Mouse (Mus musculus) neural tube, embryonic 11.5 days (tissue): ENCODE results near the gene Cdk12. TPM values are rescaled to one million over a fixed set of nuclear protein-coding genes. Genes with fewer than 3 reads are reported as not detected.
A peak's percentile ranks its signal among the peaks of the same experiment; 100 is the strongest.
"Not testable (repeated sequence)": the region's sequence is repeated elsewhere in the genome, so short reads cannot be mapped to it uniquely, and the experiment has no call there.

Source experiments
- ATAC-seq: fragments of 200-750 bp; cut with Nextera tagmentation; 2 replicates; pipeline ENCODE4 v1.8.0; 2017; ENCODE audit warnings: moderate number of reproducible peaks, mild to moderate bottlenecking, moderate TSS enrichment, moderate library complexity; ENCODE audit not compliant: insufficient read depth, low FRiP score, low TSS enrichment
- DNase-seq: peaks from one replicate; pipeline ENCODE4 v3.0.0-alpha.2; 2015; ENCODE audit warnings: low spot score
- H3K27ac ChIP-seq: fragments of 300-500 bp; sonication (generic); 2 replicates; pipeline ENCODE4 v1.5.1; 2014; ENCODE audit warnings: low read depth, mild to moderate bottlenecking, low read length
- H3K27me3 ChIP-seq: fragments of 300-500 bp; sonication (generic); 2 replicates; pipeline ENCODE4 v1.6.1; 2014; ENCODE audit warnings: mild to moderate bottlenecking, low read length, mixed read lengths; ENCODE audit not compliant: control insufficient read depth, insufficient read depth
- H3K36me3 ChIP-seq: fragments of 300-500 bp; sonication (generic); 2 replicates; pipeline ENCODE4 v1.6.1; 2014; ENCODE audit warnings: mild to moderate bottlenecking, low read length, moderate library complexity, mixed read lengths; ENCODE audit not compliant: control insufficient read depth, insufficient read depth
- H3K4me1 ChIP-seq: fragments of 300-500 bp; sonication (generic); 2 replicates; pipeline ENCODE4 v1.6.1; 2014; ENCODE audit warnings: low read length, mixed read lengths; ENCODE audit not compliant: control insufficient read depth, insufficient read depth
- H3K4me2 ChIP-seq: fragments of 300-500 bp; sonication (generic); 2 replicates; pipeline ENCODE4 v1.6.1; 2014; ENCODE audit warnings: low read depth, mild to moderate bottlenecking, moderate library complexity
- H3K4me3 ChIP-seq: fragments of 300-500 bp; sonication (generic); 2 replicates; pipeline ENCODE4 v1.5.1; 2014; ENCODE audit warnings: low read depth, low read length
- H3K9ac ChIP-seq: fragments of 300-500 bp; sonication (generic); 2 replicates; pipeline ENCODE4 v1.6.1; 2014; ENCODE audit warnings: mild to moderate bottlenecking, low read length
- H3K9me3 ChIP-seq: fragments of 300-500 bp; sonication (generic); 2 replicates; pipeline ENCODE4 v1.6.1; 2016; ENCODE audit warnings: low read length; ENCODE audit not compliant: control insufficient read depth
- WGBS: fragments of 180-500 bp; shearing (Covaris S2); extraction: QIAGEN DNeasy Blood & Tissue Kit; methylation state at CpG from one replicate; pipeline ENCODE4 v1.1.7; 2014; 5-methylcytosine and 5-hydroxymethylcytosine counted together
- polyA plus RNA-seq: library from polyadenylated mRNA; unstranded; fragments of >200 nt; fragmentation: Nextera tagmentation; extraction: Ambion mirVana; gene quantifications from 2 replicates; pipeline ENCODE4 v1.2.1, GENCODE M21; 2014

Cdk12 gene
- polyA plus RNA-seq, 1 experiment from 2014 or later: 13.1 TPM

DNA sequence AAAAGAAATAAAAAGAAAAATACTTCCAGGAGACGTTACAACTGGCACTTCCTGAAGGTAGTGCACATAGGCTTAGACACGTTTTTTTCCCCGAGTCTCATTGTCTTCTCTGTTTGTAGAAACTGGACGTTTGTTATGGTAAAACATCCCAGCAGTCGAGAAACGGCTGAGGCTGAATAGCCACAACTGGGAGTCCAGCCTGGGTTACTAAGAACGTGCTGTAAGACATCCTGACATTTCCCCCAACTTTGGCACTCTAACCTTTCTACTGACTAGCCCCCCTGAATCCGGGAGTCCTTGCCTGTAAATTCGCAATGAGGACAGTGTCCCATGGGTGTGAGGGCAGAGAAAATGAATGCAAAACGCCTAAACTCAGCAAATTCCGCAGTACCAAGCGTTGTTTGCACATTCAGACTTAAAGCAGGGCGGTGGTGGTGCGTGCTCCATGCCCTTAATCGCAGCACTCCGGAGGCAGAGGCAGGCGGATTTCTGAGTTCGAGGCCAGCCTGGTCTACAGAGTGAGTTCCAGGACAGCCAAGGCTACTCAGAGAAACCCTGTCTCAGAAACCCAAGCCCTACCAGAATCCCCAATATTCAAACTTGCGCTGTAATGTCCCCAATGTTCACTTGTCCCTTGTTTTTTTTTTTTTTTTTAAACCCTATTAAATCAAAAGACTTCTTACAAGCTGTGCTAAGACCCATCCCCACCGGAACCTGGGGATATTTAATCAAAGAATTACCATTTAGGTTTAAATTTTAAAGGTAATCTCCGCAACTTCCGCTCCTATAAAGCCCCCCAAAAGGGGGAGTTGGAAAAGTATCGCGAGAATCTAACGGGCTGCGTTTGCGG is 843 bp upstream of the Cdk12 start:
- DNase-seq: peak; percentile 39
- Histone ChIP-seq H3K4me2 (peak overlapping the region; percentile 69), H3K9ac (peak overlapping the region; percentile 81)

DNA sequence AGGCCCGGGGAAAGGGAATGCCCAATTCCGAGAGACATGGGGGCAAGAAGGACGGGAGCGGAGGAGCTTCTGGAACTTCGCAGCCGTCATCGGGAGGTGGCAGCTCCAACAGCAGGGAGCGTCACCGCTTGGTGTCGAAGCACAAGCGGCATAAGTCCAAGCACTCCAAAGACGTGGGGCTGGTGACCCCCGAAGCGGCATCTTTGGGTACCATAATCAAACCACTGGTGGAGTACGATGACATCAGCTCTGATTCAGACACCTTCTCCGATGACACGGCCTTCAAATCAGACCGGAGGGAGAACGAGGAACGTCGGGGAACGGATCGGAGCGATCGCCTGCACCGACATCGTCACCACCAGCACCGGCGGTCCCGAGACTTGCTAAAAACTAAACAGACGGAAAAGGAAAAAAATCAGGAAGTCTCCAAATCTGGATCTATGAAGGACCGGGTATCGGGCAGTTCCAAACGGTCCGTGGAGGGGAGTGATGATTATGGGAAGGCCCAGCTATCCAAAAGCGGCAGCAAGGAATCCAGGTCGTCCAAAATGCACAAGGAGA is 572 bp downstream of the Cdk12 start:
- WGBS: under 1% methylated on average over 37 of the region's 37 CpGs

More for the DNA sequence above, 843 bp upstream of the Cdk12 start:
- H3K27me3 ChIP-seq: no peaks in the 10 kb centered on the region
- no peaks in the 10 kb centered on the region; the same call in 1 of the 2 replicates for H3K36me3 ChIP-seq
- H3K4me1 ChIP-seq: no peaks in the 10 kb centered on the region; the same call in 1 of the 2 replicates
- H3K27ac ChIP-seq: peak overlapping the region; percentile 100; the same call in 1 of the 2 replicates
- no peaks in the 10 kb centered on the region for H3K9me3 ChIP-seq
- WGBS: 3% methylated on average over 27 of the region's 27 CpGs
- H3K4me3 ChIP-seq: peak overlapping the region; percentile 90
- peak; percentile 83; the same call in 1 of the 2 replicates for ATAC-seq

DNA sequence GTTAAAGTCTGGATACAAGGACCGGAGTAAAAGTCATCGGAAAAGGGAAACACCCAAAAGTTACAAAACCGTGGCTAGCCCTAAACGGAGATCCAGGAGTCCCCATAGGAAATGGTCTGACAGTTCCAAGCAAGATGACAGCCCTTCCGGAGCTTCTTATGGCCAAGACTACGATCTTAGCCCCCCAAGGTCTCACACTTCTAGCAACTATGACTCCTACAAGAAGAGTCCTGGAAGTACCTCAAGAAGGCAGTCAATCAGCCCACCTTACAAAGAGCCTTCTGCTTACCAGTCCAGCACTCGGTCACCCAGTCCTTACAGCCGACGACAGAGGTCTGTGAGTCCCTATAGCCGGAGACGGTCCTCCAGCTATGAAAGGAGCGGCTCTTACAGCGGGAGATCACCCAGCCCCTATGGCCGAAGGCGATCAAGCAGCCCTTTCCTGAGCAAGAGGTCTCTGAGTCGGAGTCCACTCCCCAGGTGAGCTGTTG is 1.1 kb downstream of the Cdk12 start:
- no peaks in the 10 kb centered on the region; the same call in 1 of the 2 replicates for H3K4me1 ChIP-seq
- H3K9me3 ChIP-seq: no peaks in the 10 kb centered on the region
- peak overlapping the region; percentile 69 for H3K4me2 ChIP-seq
- peaks cover under 1% of the 10 kb centered on the region for H3K36me3 ChIP-seq
- DNase-seq: peak; percentile 14
- ATAC-seq: no peak
- H3K27ac ChIP-seq: no peak overlapping the region
- no peaks in the 10 kb centered on the region for H3K27me3 ChIP-seq
- H3K4me3 ChIP-seq: peak overlapping the region; percentile 90
- under 1% methylated on average over 16 of the region's 16 CpGs for WGBS
- peak overlapping the region; percentile 99 for H3K9ac ChIP-seq

More for the DNA sequence above, 572 bp downstream of the Cdk12 start:
- no peaks in the 10 kb centered on the region; the same call in 1 of the 2 replicates for H3K36me3 ChIP-seq
- peak overlapping the region; percentile 100 for H3K27ac ChIP-seq
- peak overlapping the region; percentile 99 for H3K9ac ChIP-seq
- peak overlapping the region; percentile 69 for H3K4me2 ChIP-seq
- no peaks in the 10 kb centered on the region for H3K27me3 ChIP-seq
- peak; percentile 16 for DNase-seq
- H3K4me1 ChIP-seq: no peaks in the 10 kb centered on the region; the same call in 1 of the 2 replicates
- peak overlapping the region; percentile 90 for H3K4me3 ChIP-seq
- no peaks in the 10 kb centered on the region for H3K9me3 ChIP-seq
- peak; percentile 41; the same call in 1 of the 2 replicates for ATAC-seq

DNA sequence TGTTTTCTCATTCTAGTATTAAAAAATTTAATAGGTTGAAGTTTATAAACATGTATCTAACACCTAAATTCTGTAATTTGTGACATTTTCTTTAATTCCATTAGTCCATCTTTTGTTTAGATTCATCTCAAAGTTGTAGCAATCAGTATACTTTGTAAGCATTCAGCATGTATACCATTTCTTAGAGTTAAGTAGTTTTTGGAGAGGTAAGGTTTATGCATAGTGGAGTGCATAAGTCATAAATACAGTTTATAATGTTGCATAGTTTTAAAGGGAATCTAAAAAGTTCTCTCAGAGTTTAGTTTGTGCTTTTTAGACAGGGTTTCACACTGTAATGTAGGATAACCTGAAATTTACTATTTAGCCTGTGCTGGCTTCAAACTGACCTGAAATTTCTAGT is 2.6 kb downstream of the Cdk12 start:
- H3K36me3 ChIP-seq: peaks cover 4% of the 10 kb centered on the region
- H3K9me3 ChIP-seq: no peaks in the 10 kb centered on the region
- H3K4me1 ChIP-seq: no peaks in the 10 kb centered on the region; the same call in 1 of the 2 replicates
- peak overlapping the region; percentile 34 for H3K4me2 ChIP-seq
- 0 out of 2 replicates have a peak overlapping the region, but pooled peaks have one; percentile 20 for H3K4me3 ChIP-seq
- ATAC-seq (no peak), DNase-seq (no peak)
- no peak overlapping the region for H3K9ac ChIP-seq
- no peaks in the 10 kb centered on the region for H3K27me3 ChIP-seq
- no peak overlapping the region for H3K27ac ChIP-seq

DNA sequence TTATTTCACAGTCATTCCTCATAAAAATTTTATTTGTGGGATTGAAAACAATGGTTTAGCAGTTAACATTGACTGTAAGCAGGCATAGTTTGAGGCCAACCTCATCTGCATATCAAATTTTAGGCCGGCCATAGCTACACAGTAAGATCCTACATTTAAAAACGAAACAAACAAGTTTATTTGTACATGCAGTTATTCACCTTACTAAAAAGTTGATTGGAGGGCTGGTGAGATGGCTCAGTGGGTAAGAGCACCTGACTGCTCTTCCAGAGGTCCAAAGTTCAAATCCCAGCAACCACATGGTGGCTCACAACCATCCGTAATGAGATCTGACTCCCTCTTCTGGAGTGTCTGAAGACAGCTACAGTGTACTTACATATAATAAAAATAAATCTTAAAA is 3.4 kb downstream of the Cdk12 start:
- not testable (repeated sequence) for H3K9ac ChIP-seq, H3K4me1 ChIP-seq, DNase-seq, H3K27ac ChIP-seq, ATAC-seq, H3K27me3 ChIP-seq, H3K4me3 ChIP-seq, H3K9me3 ChIP-seq, H3K36me3 ChIP-seq
- H3K4me2 ChIP-seq: peak overlapping the region; percentile 34; the same call in 1 of the 2 replicates
- 90% methylated on average over 3 of the region's 3 CpGs for WGBS

DNA sequence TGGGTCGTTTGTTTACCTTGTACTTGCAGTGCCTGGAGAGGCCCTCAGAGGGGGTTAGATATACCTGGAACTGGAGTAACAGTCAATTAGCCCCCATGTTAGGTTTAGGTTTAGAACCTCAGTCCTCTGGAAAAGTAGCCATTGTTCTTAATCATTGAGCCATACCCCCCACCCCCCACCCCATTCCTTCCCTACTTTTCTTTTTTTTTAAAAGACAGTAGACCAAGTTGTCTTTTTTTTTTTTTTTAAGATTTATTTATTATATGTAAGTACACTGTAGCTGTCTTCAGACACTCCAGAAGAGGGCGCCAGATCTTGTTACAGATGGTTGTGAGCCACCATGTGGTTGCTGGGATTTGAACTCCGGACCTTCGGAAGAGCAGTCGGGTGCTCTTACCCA is 6.8 kb downstream of the Cdk12 start:
- not testable (repeated sequence) for H3K9ac ChIP-seq, ATAC-seq, H3K9me3 ChIP-seq, H3K4me2 ChIP-seq, H3K27me3 ChIP-seq, H3K4me1 ChIP-seq, H3K4me3 ChIP-seq, DNase-seq, H3K27ac ChIP-seq
- 84% methylated on average over 4 of the region's 5 CpGs for WGBS
- H3K36me3 ChIP-seq: peaks cover 12% of the 10 kb centered on the region

DNA sequence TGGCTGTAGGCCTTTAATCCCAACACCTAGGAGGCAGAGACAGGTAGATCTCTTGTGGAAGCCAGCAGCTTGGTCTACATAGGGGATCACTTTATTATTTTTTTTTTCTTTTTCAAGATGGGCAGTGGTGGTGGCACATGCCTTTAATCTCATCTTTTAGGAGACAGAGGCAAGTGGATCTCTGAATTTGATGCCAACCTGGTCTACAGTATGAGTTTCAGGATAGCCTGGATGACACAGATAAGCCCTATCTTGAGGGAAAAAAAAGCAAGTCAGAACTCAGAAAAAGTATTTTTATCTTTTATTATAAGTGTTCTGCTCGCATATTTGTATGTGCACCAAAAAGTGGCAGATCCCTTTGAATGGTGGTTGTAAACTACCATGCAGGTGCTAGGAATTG is 10.5 kb downstream of the Cdk12 start:
- Histone ChIP-seq H3K9me3 (no peaks in the 10 kb centered on the region), H3K27ac (no peak overlapping the region), H3K4me1 (no peaks in the 10 kb centered on the region), H3K4me3 (no peak overlapping the region), H3K4me2 (no peak overlapping the region), H3K27me3 (no peaks in the 10 kb centered on the region), H3K36me3 (peaks cover 12% of the 10 kb centered on the region), H3K9ac (no peak overlapping the region)
- ATAC-seq (no peak), DNase-seq (no peak)
- WGBS: 91% methylated on average over 1 of the region's 1 CpGs

DNA sequence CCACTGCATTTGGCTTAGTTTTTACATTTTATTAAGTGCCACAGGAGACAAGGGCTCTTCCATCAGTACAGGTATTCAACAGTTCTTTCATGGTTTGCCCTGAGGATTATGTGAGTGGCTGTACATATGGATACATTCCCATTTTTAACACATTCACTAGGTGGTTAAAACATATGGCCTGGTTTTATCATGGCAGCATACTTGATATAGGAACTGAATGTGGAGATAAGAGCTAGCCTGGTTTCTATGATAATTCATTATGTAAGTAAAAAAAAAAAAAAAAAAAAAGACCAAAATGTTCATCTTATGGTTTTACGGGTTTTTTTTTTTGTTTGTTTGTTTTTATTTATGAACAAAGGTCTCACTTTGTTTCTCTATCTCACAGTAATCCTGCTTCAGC is 23.5 kb downstream of the Cdk12 start:
- no peaks in the 10 kb centered on the region for H3K4me1 ChIP-seq
- no peak for DNase-seq
- no peak overlapping the region for H3K27ac ChIP-seq
- no peaks in the 10 kb centered on the region for H3K9me3 ChIP-seq
- peaks cover 10% of the 10 kb centered on the region for H3K36me3 ChIP-seq
- WGBS: 93% methylated on average over 1 of the region's 1 CpGs
- no peak for ATAC-seq
- H3K27me3 ChIP-seq: no peaks in the 10 kb centered on the region
- H3K4me2 ChIP-seq: no peak overlapping the region
- no peak overlapping the region for H3K4me3 ChIP-seq
- no peak overlapping the region for H3K9ac ChIP-seq
